Mouse (Mus musculus): ENCODE measurements at regions not wholly inside any gene's neighbourhood (a gene's known extent, or its start where the extent isn't known, plus 50 kb on each side); places are given as distances from the start of the nearest gene placed in this dataset.

DNA sequence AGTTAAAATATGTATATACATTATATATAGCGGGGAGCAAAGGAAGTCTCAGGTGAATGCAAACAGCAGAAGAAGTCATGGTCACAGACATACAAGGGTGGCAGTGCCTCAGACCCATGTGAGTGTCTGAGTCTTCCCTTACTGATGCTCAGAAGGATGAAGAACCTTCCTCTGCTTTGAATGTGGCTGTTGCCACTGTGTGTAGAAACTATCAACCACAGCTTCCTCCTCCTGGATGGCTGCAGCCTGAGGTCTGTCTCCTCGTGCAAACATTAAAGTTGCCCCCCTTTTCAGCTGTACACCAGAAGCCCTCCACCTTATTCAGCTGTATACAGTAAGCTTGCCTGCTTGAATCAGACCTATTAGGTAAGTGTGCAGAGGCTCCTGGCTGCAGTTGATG is 79.4 kb upstream of the Tspan5 start:
- DNase-seq (ENCODE audit: low read depth) = no peak

- DNase-seq (ENCODE audit: low read depth) = no peak
Measured at GRCm38 (mm10) chr3:138668394-138669092, 73.5 kb upstream of the Tspan5 start.

DNA sequence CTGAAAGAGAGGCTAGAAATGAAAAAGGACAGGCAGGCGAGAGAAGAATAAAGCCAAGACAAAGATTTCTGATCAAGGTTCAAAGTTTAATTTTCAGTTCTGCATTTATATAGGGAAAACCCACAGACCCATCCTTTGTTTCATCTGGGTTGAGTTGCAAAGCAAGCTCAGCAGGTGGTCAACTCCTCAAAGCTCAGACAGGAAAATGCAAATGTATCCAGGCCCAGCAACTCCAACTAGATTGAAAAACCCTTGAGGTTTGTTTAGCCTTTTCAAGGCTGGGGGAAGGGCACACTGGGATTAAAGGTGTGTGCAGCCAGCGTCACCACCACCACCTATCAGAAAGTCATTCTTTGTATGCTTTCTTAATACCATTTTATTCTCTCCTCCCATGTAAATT is 66.1 kb upstream of the Tspan5 start:
- no peak for DNase-seq (ENCODE audit: low read depth)

DNA sequence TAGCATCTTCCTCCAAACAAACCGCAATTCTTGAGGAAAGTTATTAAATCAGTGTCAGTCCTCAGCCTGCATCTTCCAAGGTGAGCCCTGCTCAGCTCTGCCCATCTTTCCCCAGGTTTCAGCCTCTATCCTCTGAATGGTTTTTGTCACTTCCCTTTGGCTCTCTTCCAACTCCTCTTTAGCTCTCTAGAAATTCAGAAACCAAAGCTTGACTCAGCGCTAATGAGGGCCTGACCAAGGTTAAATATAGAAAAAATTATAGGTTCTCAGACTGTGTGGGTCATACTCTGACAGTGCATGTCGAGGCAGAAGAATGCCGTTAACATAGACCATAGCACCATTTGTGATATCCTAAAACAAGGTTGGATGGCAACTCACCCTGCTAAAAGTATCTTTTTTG is 63.6 kb upstream of the Tspan5 start:
- DNase-seq (ENCODE audit: low read depth) = no peak

DNA sequence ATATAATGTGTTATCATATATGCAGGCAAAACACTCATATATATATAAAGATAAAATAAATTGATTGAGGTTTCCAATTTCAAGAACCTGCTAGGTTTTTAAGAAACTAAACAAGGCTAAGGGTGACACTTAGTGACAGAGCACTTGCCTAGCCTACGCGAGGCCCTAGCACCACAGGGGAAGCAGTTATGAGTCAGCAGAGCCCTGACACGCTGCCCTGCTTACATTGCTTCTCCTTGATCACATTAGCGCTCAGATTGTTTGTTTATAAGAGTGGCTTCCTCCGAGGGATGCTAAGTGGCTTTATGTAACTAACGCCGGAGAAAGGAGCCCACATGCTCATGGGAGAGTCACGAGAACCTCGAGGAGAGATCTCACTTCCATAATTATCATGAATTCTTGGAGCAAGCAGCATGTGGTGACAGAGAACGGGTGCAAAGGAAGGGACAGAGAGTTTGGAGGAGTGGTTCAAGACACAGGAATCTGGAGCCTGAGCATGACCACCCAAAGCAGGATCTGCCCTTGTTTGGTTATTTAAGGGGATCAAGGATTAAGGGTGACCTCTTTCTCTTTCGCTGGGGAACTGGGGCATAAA is 55.3 kb upstream of the Tspan5 start:
- DNase-seq (ENCODE audit: low read depth) = no peak

DNA sequence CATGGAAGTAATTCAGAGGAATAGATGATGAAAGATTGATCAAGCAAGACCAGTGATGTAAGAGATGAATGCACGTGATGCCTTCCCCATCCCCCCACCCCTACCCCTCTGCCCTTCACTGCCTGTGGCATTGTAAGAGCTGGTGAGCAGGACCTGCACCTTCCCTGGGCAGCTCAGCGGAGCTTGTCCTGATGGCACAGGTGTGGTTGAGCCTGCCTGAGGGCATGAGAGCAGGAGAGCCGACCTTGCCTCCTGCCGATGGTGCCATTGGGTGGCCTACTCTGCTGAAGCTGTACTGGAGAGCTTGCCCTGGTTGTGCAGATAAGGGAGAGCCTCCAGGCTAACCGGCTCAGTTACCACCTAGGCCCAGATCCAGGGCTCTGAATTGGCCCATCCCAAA is 53.4 kb upstream of the Tspan5 start:
- DNase-seq (ENCODE audit: low read depth) = no peak
